Mouse (Mus musculus) CD4-positive, CD25-positive, alpha-beta regulatory T cell (primary cell): ENCODE data around the gene Vmn1r232. TPM values are rescaled to one million over a fixed set of nuclear protein-coding genes. Genes with fewer than 3 reads are reported as not detected.

Experiments
- polyA plus RNA-seq: library from polyadenylated mRNA; unstranded; fragments of 100-300 nt; shearing (Covaris generic); gene quantifications from one replicate; pipeline ENCODE4 v1.2.1, GENCODE M21; 2017

Gene Vmn1r232
- not detected for polyA plus RNA-seq

GRCm38 (mm10) chr17:20919614-20920013, at the start of gene Vmn1r232:
Vmn1r232 (minus strand) TSS chr17:20919714.

GRCm38 (mm10) chr17:20944985-20945891, 25.7 kb upstream of the Vmn1r232 start, which contains the start of gene Ppp2r1a:
Ppp2r1a (plus strand) TSS chr17:20945311.

GRCm38 (mm10) chr17:20904991-20905390, 14.5 kb downstream of the Vmn1r232 start, which contains the start of gene Vmn1r231:
Vmn1r231 (minus strand) TSS chr17:20905091.

Other genes starting within 250 kb of the Vmn1r232 start
- not detected for gene Vmn1r226, start 236.9 kb downstream of the Vmn1r232 start, polyA plus RNA-seq
- gene Vmn1r227, start 189.9 kb downstream of the Vmn1r232 start, polyA plus RNA-seq, result not detected
- not detected for gene Vmn1r228, start 133.6 kb downstream of the Vmn1r232 start, polyA plus RNA-seq
- gene Vmn1r229, start 108.2 kb downstream of the Vmn1r232 start, polyA plus RNA-seq, result 0.02 TPM
- gene Vmn1r230, start 79.3 kb downstream of the Vmn1r232 start, polyA plus RNA-seq, result not detected
- not detected for gene Vmn1r231, start 14.6 kb downstream of the Vmn1r232 start, polyA plus RNA-seq
- 279 TPM for gene Ppp2r1a, start 25.6 kb upstream of the Vmn1r232 start, polyA plus RNA-seq
- 0.04 TPM for gene Vmn1r233, start 76.8 kb upstream of the Vmn1r232 start, polyA plus RNA-seq
- gene Zfp160, start 89.2 kb upstream of the Vmn1r232 start, polyA plus RNA-seq, result 15.2 TPM